Mouse (Mus musculus) gastrocnemius, adult 2 months (tissue): ENCODE data around the gene Klhl41. TPM values are rescaled to one million over a fixed set of nuclear protein-coding genes. Genes with fewer than 3 reads are reported as not detected.
"Not testable (repeated sequence)": the region's sequence is repeated elsewhere in the genome, so short reads cannot be mapped to it uniquely, and the experiment has no call there.

Experiments
- DNase-seq: peaks from one replicate; pipeline ENCODE4 v3.0.0; 2022
- H3K27ac ChIP-seq: fragments of 200-600 bp; 2 replicates; pipeline ENCODE4 v1.8.1; 2022; ENCODE audit warnings: mild to moderate bottlenecking
- H3K4me3 ChIP-seq: fragments of 200-600 bp; 2 replicates; pipeline ENCODE4 v1.8.1; 2022; ENCODE audit warnings: mild to moderate bottlenecking, moderate library complexity
- CTCF ChIP-seq: fragments of 200-600 bp; IDR thresholded peaks from 2 replicates; pipeline ENCODE4 v1.8.1; 2022; ENCODE audit warnings: antibody characterized with exemption, mild to moderate bottlenecking, moderate library complexity
- intact Hi-C: fragments of 180-260 bp; cut with DNase I; formaldehyde crosslinking; loops from one replicate; pipeline ENCODE4 v1.15.1; 2025
- total RNA-seq, 2 experiments: library from RNA; stranded (reverse); gene quantifications; 2 replicates each; pipeline ENCODE4 v1.2.3; 2021

Klhl41 gene
- total RNA-seq, 2 experiments from 2014 or later: 511 to 652 TPM

DNA sequence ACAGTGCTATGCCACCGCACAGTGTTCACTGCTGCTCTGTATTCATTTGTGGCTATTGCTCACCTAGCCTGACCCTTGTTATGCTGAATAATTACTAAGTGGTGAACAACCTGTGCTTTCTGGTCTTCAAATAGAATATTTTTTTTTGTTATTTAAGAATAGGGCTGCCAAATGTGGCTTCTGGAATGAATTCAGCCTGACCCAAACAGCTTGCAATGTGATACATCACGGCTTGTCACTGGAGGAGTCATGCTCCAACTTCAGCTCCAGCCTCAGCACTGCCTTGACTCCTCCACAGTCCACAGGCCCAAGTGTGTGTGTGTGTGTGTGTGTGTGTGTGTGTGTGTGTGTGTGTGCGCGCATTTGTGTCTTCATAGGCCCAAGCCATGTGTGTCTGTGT lies 10.6 kb upstream of the Klhl41 start:
- TF ChIP-seq CTCF: no peak
- H3K27ac ChIP-seq: peak overlapping the region; percentile 63
- intact Hi-C loops: no loop called here

GRCm38 (mm10) chr2:69663827-69664476 lies 6.0 kb upstream of the Klhl41 start:
- no peak for DNase-seq
- Histone ChIP-seq H3K27ac (peak overlapping the region; percentile 38), H3K4me3 (no peak overlapping the region)
- no peak for TF ChIP-seq CTCF
- intact Hi-C loops: no loop called here

More for the DNA sequence above, 10.6 kb upstream of the Klhl41 start:
- H3K4me3 ChIP-seq: no peak overlapping the region
- peak; percentile 24 for DNase-seq

- intact Hi-C loops: no loop called here
- DNase-seq: no peak
- no peak for TF ChIP-seq CTCF
- H3K27ac ChIP-seq: peak overlapping the region; percentile 97; the same call in 1 of the 2 replicates
- no peak overlapping the region for H3K4me3 ChIP-seq
These were observed 2.3 kb upstream of the Klhl41 start for GRCm38 (mm10) chr2:69667656-69668055.

- peak overlapping the region; percentile 97 for H3K27ac ChIP-seq
- H3K4me3 ChIP-seq: peak overlapping the region; percentile 80
- intact Hi-C loops: no loop called here
- DNase-seq: peak; percentile 34
- no peak for TF ChIP-seq CTCF
These were observed 1.5 kb upstream of the Klhl41 start for GRCm38 (mm10) chr2:69668414-69668813.

DNA sequence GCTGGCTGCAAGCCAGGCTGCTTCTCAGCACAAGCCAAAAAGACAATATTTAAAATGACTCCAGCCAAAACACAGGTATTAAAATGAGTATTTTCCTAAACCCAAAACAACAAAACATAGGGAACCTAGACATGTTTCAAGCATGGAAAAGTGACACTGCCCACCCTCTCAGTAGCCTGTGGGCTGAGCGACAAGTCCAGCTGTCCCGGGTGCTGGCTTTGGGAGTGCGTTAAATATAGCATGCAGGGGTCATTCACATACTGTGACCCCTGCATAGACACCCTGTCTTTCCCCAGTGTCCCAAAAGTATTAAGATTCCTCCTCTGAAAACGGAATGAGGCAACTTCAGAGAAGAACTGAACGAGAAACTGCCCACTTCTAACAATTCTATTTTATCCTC lies 3.8 kb downstream of the Klhl41 start:
- Histone ChIP-seq H3K27ac (peak overlapping the region; percentile 97), H3K4me3 (peak overlapping the region; percentile 80)
- intact Hi-C loops: loop anchor here (2.0 kb wide), 1 partner anchor 39 kb away; no protein-coding TSS in a partner anchor
- DNase-seq: peak; percentile 76
- no peak for TF ChIP-seq CTCF

DNA sequence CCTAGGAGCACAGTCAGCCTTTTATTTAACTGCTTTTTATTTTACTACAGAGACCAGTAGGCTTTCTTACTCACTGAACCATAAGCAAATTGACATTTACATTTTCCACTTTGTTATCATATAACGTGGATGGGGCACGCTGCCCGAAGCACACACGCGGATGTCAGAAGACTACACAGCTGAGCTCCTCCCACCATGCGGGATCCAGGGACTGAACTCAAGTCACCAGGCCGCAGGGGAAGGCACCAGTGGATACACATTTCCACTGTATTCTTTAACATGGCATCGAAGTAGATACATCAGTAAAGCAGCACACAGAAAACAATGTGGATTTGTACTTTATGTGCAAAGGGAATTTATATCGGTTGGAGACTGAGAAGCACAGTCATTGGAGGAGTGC lies 5.3 kb downstream of the Klhl41 start:
- H3K4me3 ChIP-seq: no peak overlapping the region
- H3K27ac ChIP-seq: peak overlapping the region; percentile 10
- no peak for TF ChIP-seq CTCF
- intact Hi-C loops: loop anchor here (2.0 kb wide), 1 partner anchor 40 kb away; no protein-coding TSS in a partner anchor
- no peak for DNase-seq

GRCm38 (mm10) chr2:69676713-69677112 lies 6.8 kb downstream of the Klhl41 start:
- peak; percentile 61 for TF ChIP-seq CTCF
- DNase-seq: no peak
- intact Hi-C loops: no loop called here
- H3K27ac ChIP-seq: no peak overlapping the region
- no peak overlapping the region for H3K4me3 ChIP-seq

GRCm38 (mm10) chr2:69677215-69677614 lies 7.3 kb downstream of the Klhl41 start:
- H3K4me3 ChIP-seq, H3K27ac ChIP-seq, intact Hi-C loops, DNase-seq: not testable (repeated sequence)

GRCm38 (mm10) chr2:69679990-69680389 lies 10.1 kb downstream of the Klhl41 start:
- intact Hi-C loops: no loop called here
- no peak overlapping the region for H3K4me3 ChIP-seq
- peak overlapping the region; percentile 46; the same call in 1 of the 2 replicates for H3K27ac ChIP-seq
- no peak for DNase-seq
- TF ChIP-seq CTCF: peak; percentile 36; the same call in 1 of the 2 replicates

- no peak for DNase-seq
- intact Hi-C loops: no loop called here
- Histone ChIP-seq H3K27ac (no peak overlapping the region), H3K4me3 (no peak overlapping the region)
- no peak for TF ChIP-seq CTCF
These were observed 12.0 kb downstream of the Klhl41 start for GRCm38 (mm10) chr2:69681931-69682330.

GRCm38 (mm10) chr2:69683036-69683805 lies 13.3 kb downstream of the Klhl41 start:
- intact Hi-C loops: no loop called here
- Histone ChIP-seq H3K4me3 (no peak overlapping the region), H3K27ac (no peak overlapping the region)
- no peak for TF ChIP-seq CTCF
- DNase-seq: no peak

GRCm38 (mm10) chr2:69684488-69684887 lies 14.6 kb downstream of the Klhl41 start:
- no peak for TF ChIP-seq CTCF
- DNase-seq: no peak
- Histone ChIP-seq H3K4me3 (no peak overlapping the region), H3K27ac (no peak overlapping the region)
- intact Hi-C loops: no loop called here

GRCm38 (mm10) chr2:69690214-69690613 lies 20.3 kb downstream of the Klhl41 start:
- no peak for TF ChIP-seq CTCF
- intact Hi-C loops: no loop called here
- Histone ChIP-seq H3K27ac (no peak overlapping the region), H3K4me3 (no peak overlapping the region)
- DNase-seq: no peak

DNA sequence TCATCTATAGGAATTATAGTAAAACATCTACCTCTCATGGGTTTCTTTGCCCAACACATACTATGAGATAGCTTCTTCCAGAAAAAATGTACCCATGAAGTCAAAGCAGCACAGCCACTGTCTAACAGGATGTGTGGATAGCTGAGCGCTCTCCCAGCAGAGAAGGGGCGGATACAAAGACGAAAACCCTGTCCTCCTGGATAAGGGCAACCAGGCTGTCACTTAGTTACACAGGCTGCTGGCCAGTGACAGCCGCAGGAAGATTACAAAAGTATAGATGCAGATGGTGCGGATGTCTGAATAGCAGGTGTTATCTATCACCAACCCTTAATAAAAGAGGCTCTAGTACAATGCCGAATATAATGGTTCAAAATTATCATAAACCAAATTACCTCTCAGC lies 20.9 kb downstream of the Klhl41 start:
- no peak overlapping the region for H3K4me3 ChIP-seq
- no peak overlapping the region for H3K27ac ChIP-seq
- intact Hi-C loops: no loop called here
- DNase-seq: no peak
- TF ChIP-seq CTCF: no peak
